Mouse (Mus musculus): Measurements from ENCODE around the gene Gnaq. TPM values are rescaled to one million over a fixed set of nuclear protein-coding genes. Genes with fewer than 3 reads are reported as not detected.

The Gnaq gene
- polyA plus RNA-seq, 1 experiment from 2014 or later, result 4.0 TPM

- Histone ChIP-seq H3K4me1 (replicated peaks) (peaks cover 28% of the 10 kb centered on the region), H3K4me2 (no peak overlapping the region), H3K9ac (no peak overlapping the region), H3K4me3 (replicated peaks) (no peak overlapping the region), H3K36me3 (no peaks in the 10 kb centered on the region), H3K9me3 (replicated peaks) (no peaks in the 10 kb centered on the region), H3K27ac (no peak overlapping the region), H3K27me3 (peaks cover 55% of the 10 kb centered on the region)
- ATAC-seq (ENCODE audit: low read depth) (no peak), DNase-seq (no peak)
- 76% methylated on average over 2 of the region's 2 CpGs for WGBS (ENCODE audit: insufficient replicate concordance)
Measured at GRCm38 (mm10) chr19:16129171-16129570, 3.5 kb upstream of the Gnaq start.

GRCm38 (mm10) chr19:16130476-16130875 is 2.2 kb upstream of the Gnaq start:
- no peak overlapping the region for H3K27ac ChIP-seq
- peaks cover 68% of the 10 kb centered on the region for H3K27me3 ChIP-seq
- DNase-seq, result no peak
- no peak overlapping the region for H3K4me2 ChIP-seq
- no peak overlapping the region for H3K9ac ChIP-seq
- no peak overlapping the region for H3K4me3 ChIP-seq (replicated peaks)
- H3K9me3 ChIP-seq (replicated peaks), result no peaks in the 10 kb centered on the region
- no peaks in the 10 kb centered on the region for H3K36me3 ChIP-seq
- no peak for ATAC-seq (ENCODE audit: low read depth)
- WGBS (ENCODE audit: insufficient replicate concordance), result 45% methylated on average over 3 of the region's 3 CpGs
- peaks cover 39% of the 10 kb centered on the region for H3K4me1 ChIP-seq (replicated peaks)

- 5% methylated on average over 6 of the region's 6 CpGs for WGBS (ENCODE audit: insufficient replicate concordance)
- DNase-seq, result no peak
- H3K4me2 ChIP-seq, result peak overlapping the region; percentile 78
- peak overlapping the region; percentile 69 for H3K4me3 ChIP-seq (replicated peaks)
- peaks cover 39% of the 10 kb centered on the region for H3K4me1 ChIP-seq (replicated peaks)
- H3K9me3 ChIP-seq (replicated peaks), result no peaks in the 10 kb centered on the region
- peak overlapping the region; percentile 32; the same call in 1 of the 2 replicates for H3K27ac ChIP-seq
- peak overlapping the region; percentile 78 for H3K9ac ChIP-seq
- no peaks in the 10 kb centered on the region for H3K36me3 ChIP-seq
- no peak for ATAC-seq (ENCODE audit: low read depth)
- H3K27me3 ChIP-seq, result peaks cover 75% of the 10 kb centered on the region
Measured at GRCm38 (mm10) chr19:16131831-16132230, 800 bp upstream of the Gnaq start.

DNA sequence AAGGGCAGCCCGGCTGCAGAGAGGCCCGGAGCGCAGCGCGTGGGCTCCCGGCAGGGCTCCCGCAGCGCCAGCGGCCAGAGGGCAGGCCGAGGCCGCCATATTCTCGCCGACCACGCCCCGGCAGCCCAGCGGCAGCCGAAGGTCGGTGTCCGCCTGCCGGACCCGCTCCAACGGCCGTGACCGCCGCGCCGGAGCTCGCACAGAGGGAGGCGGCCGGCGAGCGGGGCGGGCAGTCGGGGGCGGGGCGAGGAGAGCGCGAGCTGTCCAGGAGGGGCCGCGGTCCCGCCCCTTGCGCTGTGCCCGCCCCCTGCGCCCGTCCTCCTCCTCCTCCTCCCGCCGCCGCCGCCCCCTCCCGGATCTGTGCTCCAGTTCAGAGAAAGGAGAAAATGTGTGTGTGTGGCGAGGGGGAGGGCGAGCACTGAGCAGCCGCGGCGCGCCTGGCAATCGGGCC is 266 bp upstream of the Gnaq start:
- peak; percentile 57 for DNase-seq
- Histone ChIP-seq H3K36me3 (no peaks in the 10 kb centered on the region), H3K4me2 (peak overlapping the region; percentile 78), H3K4me1 (replicated peaks) (peaks cover 39% of the 10 kb centered on the region), H3K9ac (peak overlapping the region; percentile 78), H3K9me3 (replicated peaks) (no peaks in the 10 kb centered on the region), H3K27me3 (peaks cover 76% of the 10 kb centered on the region), H3K27ac (peak overlapping the region; percentile 78), H3K4me3 (replicated peaks) (peak overlapping the region; percentile 69)
- under 1% methylated on average over 29 of the region's 57 CpGs for WGBS (ENCODE audit: insufficient replicate concordance)
- ATAC-seq (ENCODE audit: low read depth), result peak; percentile 89

DNA sequence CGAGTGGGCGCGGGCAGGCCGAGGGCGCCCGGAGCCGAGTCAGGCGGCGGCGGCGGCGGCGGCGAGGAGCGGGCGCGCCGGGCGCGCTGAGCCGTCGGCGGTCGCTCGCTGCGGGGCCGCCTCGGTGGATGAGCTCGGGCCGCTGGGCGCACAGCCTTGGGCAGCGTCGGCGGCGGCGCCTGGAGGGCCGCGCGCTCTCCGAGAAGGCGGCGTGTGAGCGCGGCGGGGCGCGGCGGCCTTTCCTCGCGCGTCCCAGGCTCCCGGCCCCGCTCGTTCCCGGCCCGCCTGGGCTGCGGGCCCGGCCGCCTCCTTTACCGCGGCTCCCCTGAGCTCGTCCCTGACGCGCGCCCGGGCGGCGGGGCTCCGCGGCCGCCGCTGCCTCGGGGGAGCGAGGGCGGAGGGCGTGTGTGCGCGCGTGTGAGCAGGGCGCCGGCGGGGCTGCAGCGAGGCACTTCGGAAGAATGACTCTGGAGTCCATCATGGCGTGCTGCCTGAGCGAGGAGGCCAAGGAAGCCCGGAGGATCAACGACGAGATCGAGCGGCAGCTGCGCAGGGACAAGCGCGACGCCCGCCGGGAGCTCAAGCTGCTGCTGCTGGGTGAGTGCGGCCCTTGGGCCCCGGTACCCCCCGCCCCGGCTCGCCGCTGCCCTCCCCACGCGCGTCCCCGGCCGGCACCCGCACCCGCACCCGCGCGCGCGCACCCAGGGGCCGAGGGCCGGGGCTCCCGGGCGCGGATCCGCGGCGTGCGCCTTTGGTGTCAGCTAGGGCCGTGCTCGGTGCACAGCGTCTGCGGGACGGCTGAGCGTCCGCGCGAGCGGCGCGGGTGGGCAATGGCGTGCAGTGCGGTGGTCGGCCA is 462 bp downstream of the Gnaq start:
- no peaks in the 10 kb centered on the region for H3K9me3 ChIP-seq (replicated peaks)
- H3K4me1 ChIP-seq (replicated peaks), result peaks cover 43% of the 10 kb centered on the region
- H3K27me3 ChIP-seq, result peaks cover 72% of the 10 kb centered on the region
- H3K4me3 ChIP-seq (replicated peaks), result peak overlapping the region; percentile 69
- under 1% methylated on average over 81 of the region's 139 CpGs for whole genome bisulfite sequencing (ENCODE audit: insufficient replicate concordance)
- peak overlapping the region; percentile 78 for H3K27ac ChIP-seq
- H3K4me2 ChIP-seq, result peak overlapping the region; percentile 78
- H3K36me3 ChIP-seq, result no peaks in the 10 kb centered on the region
- peak overlapping the region; percentile 78 for H3K9ac ChIP-seq
- ATAC-seq (ENCODE audit: low read depth) (peak; percentile 12), DNase-seq (no peak)

DNA sequence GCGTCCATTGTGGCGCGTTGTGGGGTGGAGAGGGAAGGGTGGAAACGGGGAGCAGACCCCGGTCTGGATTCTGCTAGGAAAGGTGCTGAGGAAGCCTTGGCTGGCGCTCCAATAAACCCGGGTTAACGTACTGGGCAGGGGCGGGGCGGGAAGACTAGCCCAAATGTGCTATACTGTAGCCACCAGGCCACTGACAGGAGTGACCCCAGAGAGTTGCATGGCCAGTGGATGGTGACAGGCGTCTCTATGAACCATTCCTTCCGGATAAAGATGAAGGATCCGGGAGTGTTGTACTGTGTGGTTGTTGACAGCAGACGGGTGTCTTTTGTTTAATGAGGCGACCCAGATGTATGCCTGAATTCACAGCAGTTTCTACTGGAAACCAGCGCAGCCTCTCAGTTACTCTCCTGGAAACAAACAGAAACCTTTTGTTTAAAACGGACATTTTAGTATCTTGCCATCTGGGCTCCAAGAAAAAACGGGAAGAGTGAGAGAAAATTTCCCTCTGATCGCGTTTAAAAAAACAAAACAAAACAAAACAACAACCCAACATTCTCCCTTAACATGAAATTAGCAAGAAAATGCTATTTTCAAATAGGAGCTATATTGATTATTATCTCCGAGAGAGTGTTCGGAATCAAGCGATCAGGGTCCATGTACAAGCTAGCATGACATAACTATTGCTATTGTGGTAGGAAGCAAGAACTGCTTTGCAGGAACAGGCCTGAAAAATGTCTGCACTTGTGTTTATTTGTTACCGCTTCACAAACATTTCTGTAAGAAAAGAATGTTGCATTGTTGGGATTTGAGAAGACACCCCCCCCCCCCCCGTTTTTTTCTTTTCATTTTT is 1.3 kb downstream of the Gnaq start:
- H3K4me2 ChIP-seq, result peak overlapping the region; percentile 78
- DNase-seq (no peak), ATAC-seq (ENCODE audit: low read depth) (peak; percentile 17; the same call in 1 of the 2 replicates)
- H3K27ac ChIP-seq, result peak overlapping the region; percentile 78
- H3K4me3 ChIP-seq (replicated peaks), result peak overlapping the region; percentile 69
- H3K9me3 ChIP-seq (replicated peaks), result no peaks in the 10 kb centered on the region
- H3K27me3 ChIP-seq, result peaks cover 66% of the 10 kb centered on the region
- H3K9ac ChIP-seq, result peak overlapping the region; percentile 78
- H3K36me3 ChIP-seq, result no peaks in the 10 kb centered on the region
- H3K4me1 ChIP-seq (replicated peaks), result peaks cover 50% of the 10 kb centered on the region
- 12% methylated on average over 25 of the region's 25 CpGs for WGBS (ENCODE audit: insufficient replicate concordance)

DNA sequence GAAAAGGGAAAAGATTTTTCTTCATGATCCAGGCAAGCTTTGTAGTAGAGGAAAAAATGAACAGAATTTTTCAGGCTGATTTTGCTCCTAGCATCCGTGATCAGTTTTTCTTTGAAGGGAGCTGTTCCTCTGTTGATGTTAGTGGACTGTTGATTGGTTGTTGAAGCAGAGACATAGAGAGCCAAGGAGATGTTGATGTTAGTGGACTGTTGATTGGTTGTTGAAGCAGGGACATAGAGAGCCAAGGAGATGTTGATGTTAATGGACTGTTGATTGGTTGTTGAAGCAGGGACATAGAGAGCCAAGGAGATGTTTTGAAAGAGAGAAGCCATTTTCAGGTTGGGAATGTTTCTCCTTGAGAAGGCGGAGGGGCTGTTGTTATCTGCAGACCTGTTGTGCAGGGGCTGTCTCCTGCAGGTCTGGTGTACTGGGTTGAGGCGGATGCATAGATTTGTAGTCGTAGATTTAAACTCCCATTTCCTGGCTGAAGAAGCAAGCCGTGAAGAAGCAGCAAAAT is 5.5 kb downstream of the Gnaq start:
- WGBS (ENCODE audit: insufficient replicate concordance), result 46% methylated on average over 5 of the region's 5 CpGs
- H3K4me2 ChIP-seq, result no peak overlapping the region
- no peak for ATAC-seq (ENCODE audit: low read depth)

DNA sequence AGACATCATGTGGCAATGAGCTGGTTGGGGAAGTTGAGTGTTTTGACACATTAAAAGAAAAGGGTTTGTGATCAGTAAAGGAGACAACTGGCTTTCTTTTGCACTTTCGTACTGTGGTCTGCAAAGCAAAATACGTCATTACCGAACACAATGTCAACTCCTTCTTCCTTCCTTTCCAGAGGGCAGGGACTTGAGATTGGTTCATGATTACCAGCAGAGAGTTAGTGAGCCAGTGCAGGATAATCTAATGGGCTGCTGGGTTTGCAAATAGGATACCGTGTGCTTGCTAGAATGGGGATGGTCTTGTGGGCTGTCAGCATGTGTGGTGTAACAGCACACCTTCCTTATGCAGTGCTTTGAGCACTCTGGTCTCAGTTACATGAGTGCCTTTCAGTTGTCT is 8.1 kb downstream of the Gnaq start:
- Histone ChIP-seq H3K9me3 (replicated peaks) (no peaks in the 10 kb centered on the region), H3K4me3 (replicated peaks) (no peak overlapping the region), H3K27ac (peak overlapping the region; percentile 43; the same call in 1 of the 2 replicates), H3K4me2 (peak overlapping the region; percentile 12; the same call in 1 of the 2 replicates), H3K27me3 (peaks cover 17% of the 10 kb centered on the region), H3K4me1 (replicated peaks) (peaks cover 57% of the 10 kb centered on the region), H3K36me3 (no peaks in the 10 kb centered on the region), H3K9ac (no peak overlapping the region)
- DNase-seq (no peak), ATAC-seq (ENCODE audit: low read depth) (no peak)
- WGBS (ENCODE audit: insufficient replicate concordance), result 30% methylated on average over 4 of the region's 4 CpGs

More for the DNA sequence above, 5.5 kb downstream of the Gnaq start:
- Histone ChIP-seq H3K4me1 (replicated peaks) (peaks cover 67% of the 10 kb centered on the region), H3K4me3 (replicated peaks) (no peak overlapping the region), H3K9me3 (replicated peaks) (no peaks in the 10 kb centered on the region), H3K36me3 (no peaks in the 10 kb centered on the region), H3K27ac (no peak overlapping the region), H3K27me3 (peaks cover 43% of the 10 kb centered on the region), H3K9ac (no peak overlapping the region)
- DNase-seq, result no peak

- Histone ChIP-seq H3K27me3 (peaks cover 12% of the 10 kb centered on the region), H3K36me3 (no peaks in the 10 kb centered on the region), H3K4me3 (replicated peaks) (no peak overlapping the region), H3K9me3 (replicated peaks) (no peaks in the 10 kb centered on the region), H3K4me1 (replicated peaks) (peaks cover 57% of the 10 kb centered on the region), H3K4me2 (peak overlapping the region; percentile 19; the same call in 1 of the 2 replicates), H3K27ac (no peak overlapping the region), H3K9ac (no peak overlapping the region)
- ATAC-seq (ENCODE audit: low read depth), result peak; percentile 86
- 17% methylated on average over 4 of the region's 4 CpGs for WGBS (ENCODE audit: insufficient replicate concordance)
- DNase-seq, result peak; percentile 37
Measured at GRCm38 (mm10) chr19:16141857-16142256, 9.2 kb downstream of the Gnaq start.

DNA sequence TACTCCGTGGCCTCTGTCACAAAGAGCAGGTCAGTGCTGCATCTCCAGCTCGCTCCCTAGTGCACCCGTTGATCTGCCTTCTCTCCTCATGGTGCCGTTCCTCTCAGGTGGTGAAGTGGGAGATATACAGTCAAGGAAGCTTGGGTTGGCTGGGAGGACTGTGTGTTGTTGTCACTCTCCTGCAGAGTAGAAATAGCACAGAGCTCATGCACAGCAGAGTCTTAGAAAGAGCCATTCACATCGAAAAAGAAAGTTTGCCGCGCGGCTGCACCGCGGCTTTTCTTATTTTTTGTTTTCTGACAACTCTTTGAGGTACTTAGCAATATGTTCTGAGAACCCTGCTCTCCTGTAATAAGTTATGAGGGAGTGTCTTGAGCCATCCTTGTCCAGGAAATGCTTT is 10.4 kb downstream of the Gnaq start:
- DNase-seq (no peak), ATAC-seq (ENCODE audit: low read depth) (no peak)
- Histone ChIP-seq H3K4me3 (replicated peaks) (no peak overlapping the region), H3K9me3 (replicated peaks) (no peaks in the 10 kb centered on the region), H3K36me3 (no peaks in the 10 kb centered on the region), H3K27me3 (peaks cover 9% of the 10 kb centered on the region; the same call in 1 of the 2 replicates), H3K9ac (no peak overlapping the region), H3K4me2 (no peak overlapping the region), H3K27ac (peak overlapping the region; percentile 62), H3K4me1 (replicated peaks) (peaks cover 54% of the 10 kb centered on the region)
- 73% methylated on average over 10 of the region's 10 CpGs for WGBS (ENCODE audit: insufficient replicate concordance)

DNA sequence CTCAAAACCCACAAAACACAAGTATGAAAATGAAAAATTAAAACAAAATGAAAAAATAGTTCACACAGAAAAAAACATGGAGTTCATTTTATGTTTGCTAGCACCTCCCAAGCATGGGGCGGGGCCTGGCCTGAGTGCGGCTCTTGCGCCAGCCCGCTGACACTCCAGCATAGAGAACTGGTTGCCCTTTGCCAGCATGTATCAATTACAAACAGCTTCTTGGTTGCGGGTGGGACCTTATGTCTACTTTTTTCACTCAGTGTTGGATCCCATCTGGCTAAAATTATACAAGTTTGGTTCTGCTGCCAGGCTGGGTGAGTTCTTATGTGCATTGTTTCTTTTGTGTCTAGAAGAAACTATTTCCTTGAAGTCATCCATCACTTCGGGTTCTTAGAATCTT is 14.8 kb downstream of the Gnaq start:
- Histone ChIP-seq H3K4me1 (replicated peaks) (peaks cover 15% of the 10 kb centered on the region), H3K9ac (no peak overlapping the region), H3K9me3 (replicated peaks) (no peaks in the 10 kb centered on the region), H3K4me2 (no peak overlapping the region), H3K27ac (no peak overlapping the region), H3K27me3 (no peaks in the 10 kb centered on the region), H3K36me3 (no peaks in the 10 kb centered on the region), H3K4me3 (replicated peaks) (no peak overlapping the region)
- WGBS (ENCODE audit: insufficient replicate concordance), result 82% methylated on average over 6 of the region's 6 CpGs
- ATAC-seq (ENCODE audit: low read depth) (no peak), DNase-seq (no peak)

Data from liver, embryonic 13.5 days (tissue).